Mouse (Mus musculus) liver, adult 2 months (tissue): ENCODE measurements around the gene Sorbs1. TPM values are rescaled to one million over a fixed set of nuclear protein-coding genes. Genes with fewer than 3 reads are reported as not detected.
A peak's percentile ranks its signal among the peaks of the same experiment; 100 is the strongest.

ENCODE experiments used
- DNase-seq: peaks from one replicate; pipeline ENCODE4 v3.0.0-alpha.2; 2011; ENCODE audit warnings: low read depth, low spot score; ENCODE audit errors: extremely low read depth
- H3K27ac ChIP-seq: fragments of 200-500 bp; replicated peaks from 2 replicates; pipeline ENCODE4 v1.5.1; 2012; ENCODE audit warnings: low read depth, mild to moderate bottlenecking, control low read depth, inconsistent platforms, low read length; ENCODE audit not compliant: insufficient read depth
- H3K27me3 ChIP-seq: fragments of 200-500 bp; 2 replicates; pipeline ENCODE4 v1.6.1; 2012; ENCODE audit warnings: mild to moderate bottlenecking, moderate library complexity, low read length, inconsistent platforms; ENCODE audit not compliant: control insufficient read depth, insufficient read depth
- H3K36me3 ChIP-seq: fragments of 200-500 bp; 2 replicates; pipeline ENCODE4 v1.6.1; 2012; ENCODE audit warnings: low read length, inconsistent platforms; ENCODE audit not compliant: control insufficient read depth, insufficient read depth
- H3K4me1 ChIP-seq: fragments of 200-500 bp; 2 replicates; pipeline ENCODE4 v1.6.1; 2011; ENCODE audit warnings: low read length; ENCODE audit not compliant: control insufficient read depth, insufficient read depth
- H3K4me3 ChIP-seq: fragments of 200-500 bp; 2 replicates; pipeline ENCODE4 v1.5.1; 2011; ENCODE audit warnings: low read depth, mild to moderate bottlenecking, control low read depth, low read length, moderate library complexity; ENCODE audit not compliant: insufficient read depth
- H3K79me2 ChIP-seq: fragments of 200-500 bp; 2 replicates; pipeline ENCODE4 v1.6.1; 2012; ENCODE audit warnings: inconsistent platforms, mild to moderate bottlenecking, low read length, moderate library complexity; ENCODE audit not compliant: control insufficient read depth, insufficient read depth
- H3K9ac ChIP-seq: fragments of 200-500 bp; 2 replicates; pipeline ENCODE4 v1.6.1; 2012; ENCODE audit warnings: low read depth, mild to moderate bottlenecking, control low read depth, inconsistent platforms, low read length
- CTCF ChIP-seq: fragments of 200-500 bp; IDR thresholded peaks from 2 replicates; pipeline ENCODE4 v1.5.1; 2011; ENCODE audit warnings: low read depth, low read length, control low read depth
- POLR2A ChIP-seq: fragments of 200-500 bp; IDR thresholded peaks from 2 replicates; pipeline ENCODE4 v1.6.1; 2011; ENCODE audit warnings: low read length, control low read depth; ENCODE audit not compliant: insufficient read depth; ENCODE audit errors: extremely low read depth
- WGBS: fragments of 180-500 bp; shearing (Covaris S2); methylation state at CpG from one replicate; pipeline ENCODE4 v1.1.7; 2018; 5-methylcytosine and 5-hydroxymethylcytosine counted together
- polyA plus RNA-seq: library from polyadenylated mRNA; depleted of rRNA; stranded (reverse); fragments of >200 nt; gene quantifications from 2 replicates; pipeline ENCODE4 v1.2.3, GENCODE M21; 2012; rRNA removed
- total RNA-seq: library from RNA; depleted of rRNA; stranded (reverse); fragments of >200 nt; gene quantifications from 2 replicates; pipeline ENCODE4 v1.2.3, GENCODE M21; 2014; rRNA removed

The Sorbs1 gene
- total and polyA plus RNA-seq, 2 experiments = 12.0 to 41.0 TPM

DNA sequence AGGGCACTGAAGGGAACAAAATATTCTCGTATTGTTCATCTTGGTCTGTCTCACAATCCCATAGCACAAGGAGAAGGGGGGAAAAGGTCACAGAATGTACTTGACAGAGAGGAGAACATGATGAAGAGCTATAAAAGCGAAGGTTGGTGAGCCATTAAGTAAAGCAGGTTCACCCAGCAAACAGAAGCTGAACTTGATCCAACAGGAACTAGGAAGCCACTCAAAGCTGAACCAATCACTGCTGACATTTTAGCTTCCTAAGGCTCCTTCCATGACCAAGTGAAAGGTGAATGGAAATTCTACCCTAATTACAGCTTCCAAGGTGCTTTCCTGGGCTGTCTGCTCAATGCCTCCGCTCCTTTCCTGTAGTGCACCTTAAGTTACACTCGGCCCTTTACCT lies 262.5 kb downstream of the Sorbs1 start:
- no peak for TF ChIP-seq CTCF
- no peak for TF ChIP-seq POLR2A
- DNase-seq = no peak
- H3K27me3 ChIP-seq = no peaks in the 10 kb centered on the region
- WGBS = 96% methylated on average over 4 of the region's 4 CpGs
- no peaks in the 10 kb centered on the region; the same call in 1 of the 2 replicates for H3K4me1 ChIP-seq
- H3K27ac ChIP-seq = no peak overlapping the region
- no peak overlapping the region for H3K4me3 ChIP-seq
- no peaks in the 10 kb centered on the region; the same call in 1 of the 2 replicates for H3K79me2 ChIP-seq
- no peak overlapping the region for H3K9ac ChIP-seq
- peaks cover 10% of the 10 kb centered on the region for H3K36me3 ChIP-seq

DNA sequence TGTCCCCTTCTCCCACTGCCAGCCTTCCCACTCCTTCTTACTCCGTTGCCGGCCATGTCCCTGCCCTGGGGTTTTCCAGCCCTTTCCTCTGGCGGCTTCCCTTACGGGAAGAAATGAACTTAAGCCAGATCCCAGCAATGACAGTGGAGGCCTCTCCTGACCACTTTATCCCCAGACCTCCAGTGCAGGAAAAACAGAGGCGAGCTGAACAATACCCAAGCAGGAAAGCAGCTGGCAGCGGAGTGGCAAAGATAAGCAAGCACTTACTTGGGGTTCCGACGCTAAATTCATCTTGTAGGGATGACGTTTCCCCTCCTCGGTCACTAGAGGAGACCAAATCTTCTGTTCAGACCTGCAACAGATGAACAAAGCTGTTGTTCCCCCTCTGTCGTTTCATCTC lies 264.2 kb downstream of the Sorbs1 start:
- no peaks in the 10 kb centered on the region; the same call in 1 of the 2 replicates for H3K79me2 ChIP-seq
- WGBS = 73% methylated on average over 11 of the region's 11 CpGs
- H3K9ac ChIP-seq = no peak overlapping the region
- peaks cover 10% of the 10 kb centered on the region for H3K36me3 ChIP-seq
- TF ChIP-seq CTCF (no peak), POLR2A (no peak)
- H3K27me3 ChIP-seq = no peaks in the 10 kb centered on the region
- no peaks in the 10 kb centered on the region; the same call in 1 of the 2 replicates for H3K4me1 ChIP-seq
- no peak for DNase-seq
- H3K27ac ChIP-seq = 0 out of 2 replicates have a peak overlapping the region, but pooled peaks have one; percentile 34
- H3K4me3 ChIP-seq = no peak overlapping the region

- Histone ChIP-seq H3K4me3 (no peak overlapping the region), H3K9ac (no peak overlapping the region), H3K79me2 (no peaks in the 10 kb centered on the region; the same call in 1 of the 2 replicates), H3K36me3 (peaks cover 11% of the 10 kb centered on the region), H3K4me1 (no peaks in the 10 kb centered on the region; the same call in 1 of the 2 replicates), H3K27ac (no peak overlapping the region), H3K27me3 (no peaks in the 10 kb centered on the region)
- 96% methylated on average over 5 of the region's 5 CpGs for WGBS
- DNase-seq = no peak
- no peak for TF ChIP-seq POLR2A
- TF ChIP-seq CTCF = no peak
These were observed 265.1 kb downstream of the Sorbs1 start for GRCm38 (mm10) chr19:40248476-40248875.

- no peaks in the 10 kb centered on the region; the same call in 1 of the 2 replicates for H3K4me1 ChIP-seq
- no peak overlapping the region for H3K9ac ChIP-seq
- TF ChIP-seq POLR2A (no peak), CTCF (no peak)
- H3K27me3 ChIP-seq = no peaks in the 10 kb centered on the region
- H3K79me2 ChIP-seq = no peaks in the 10 kb centered on the region; the same call in 1 of the 2 replicates
- 18% methylated on average over 5 of the region's 5 CpGs for WGBS
- H3K4me3 ChIP-seq = no peak overlapping the region
- peaks cover 14% of the 10 kb centered on the region for H3K36me3 ChIP-seq
- no peak overlapping the region for H3K27ac ChIP-seq
- peak; percentile 45 for DNase-seq
These were observed 266.3 kb downstream of the Sorbs1 start for GRCm38 (mm10) chr19:40247268-40247666.

DNA sequence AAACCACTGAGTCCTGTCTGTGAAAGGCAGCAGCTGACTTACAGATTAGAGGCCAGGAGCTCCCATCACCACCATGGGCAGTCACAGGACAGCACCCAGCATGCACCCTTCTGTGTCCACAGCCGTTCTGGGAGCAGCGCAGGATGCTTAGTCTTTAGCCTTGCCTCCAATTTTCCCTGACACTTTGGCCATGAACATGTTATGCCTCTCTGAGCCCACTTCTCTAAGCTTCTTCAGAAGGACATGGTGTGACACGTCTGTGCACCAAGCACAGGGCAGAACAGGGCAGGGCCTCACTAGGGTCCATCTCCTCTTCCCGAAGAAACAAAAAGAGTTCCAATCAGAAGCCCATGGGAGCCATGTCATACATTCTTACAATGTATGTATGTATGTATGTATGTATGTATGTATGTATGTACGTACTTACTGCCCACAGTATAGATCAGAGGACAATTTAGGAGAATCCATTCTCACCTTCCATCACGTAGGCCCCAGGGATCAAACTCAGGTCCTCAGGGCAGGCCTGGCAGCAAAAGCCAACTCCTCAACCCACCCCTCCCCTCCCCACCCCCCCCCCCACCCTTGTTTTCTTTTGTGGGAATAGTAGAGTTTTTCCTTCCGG lies 266.8 kb downstream of the Sorbs1 start:
- Histone ChIP-seq H3K4me1 (no peaks in the 10 kb centered on the region; the same call in 1 of the 2 replicates), H3K27ac (no peak overlapping the region), H3K9ac (no peak overlapping the region), H3K27me3 (no peaks in the 10 kb centered on the region), H3K79me2 (no peaks in the 10 kb centered on the region; the same call in 1 of the 2 replicates), H3K4me3 (no peak overlapping the region), H3K36me3 (peaks cover 14% of the 10 kb centered on the region)
- DNase-seq = no peak
- TF ChIP-seq POLR2A = no peak
- no peak for TF ChIP-seq CTCF
- 79% methylated on average over 7 of the region's 7 CpGs for WGBS

Other genes starting within 250 kb of the Sorbs1 start
- gene Pdlim1, start 241.9 kb downstream of the Sorbs1 start, total RNA-seq = 23.0 and 23.6 TPM in 2 replicates
- gene Pdlim1, start 241.9 kb downstream of the Sorbs1 start, polyA plus RNA-seq = 44.6 and 50.7 TPM in 2 replicates
- gene Aldh18a1, start 74.7 kb upstream of the Sorbs1 start, total RNA-seq = 1.2 and 2.5 TPM in 2 replicates
- 0.27 and 1.1 TPM in 2 replicates for gene Aldh18a1, start 74.7 kb upstream of the Sorbs1 start, polyA plus RNA-seq
- 0.37 and 1.1 TPM in 2 replicates for gene Tctn3, start 98.5 kb upstream of the Sorbs1 start, total RNA-seq
- gene Tctn3, start 98.5 kb upstream of the Sorbs1 start, polyA plus RNA-seq = 0.40 and 1.1 TPM in 2 replicates
- 4.6 TPM in 2 replicates for gene Entpd1, start 98.6 kb upstream of the Sorbs1 start, total RNA-seq
- 1.6 and 1.8 TPM in 2 replicates for gene Entpd1, start 98.6 kb upstream of the Sorbs1 start, polyA plus RNA-seq
- gene Cc2d2b, start 235.0 kb upstream of the Sorbs1 start, total RNA-seq = 0.09 TPM in 1 of 2 replicates, not detected in the other
- gene Cc2d2b, start 235.0 kb upstream of the Sorbs1 start, polyA plus RNA-seq = not detected in 2 replicates